Mouse (Mus musculus) embryonic fibroblast, embryonic 13.5 days (primary cell): ENCODE data around the gene Opn3.

ENCODE experiments used
- CTCF ChIP-seq: IDR thresholded peaks from 2 replicates; pipeline ENCODE4 v1.5.1; 2011; ENCODE audit warnings: mild to moderate bottlenecking, control low read depth, low read length, moderate library complexity, borderline replicate concordance; ENCODE audit not compliant: insufficient read depth
- POLR2A ChIP-seq: IDR thresholded peaks from 2 replicates; pipeline ENCODE4 v1.6.1; 2011; ENCODE audit warnings: low read depth, mild to moderate bottlenecking, control low read depth, low read length, moderate library complexity

DNA sequence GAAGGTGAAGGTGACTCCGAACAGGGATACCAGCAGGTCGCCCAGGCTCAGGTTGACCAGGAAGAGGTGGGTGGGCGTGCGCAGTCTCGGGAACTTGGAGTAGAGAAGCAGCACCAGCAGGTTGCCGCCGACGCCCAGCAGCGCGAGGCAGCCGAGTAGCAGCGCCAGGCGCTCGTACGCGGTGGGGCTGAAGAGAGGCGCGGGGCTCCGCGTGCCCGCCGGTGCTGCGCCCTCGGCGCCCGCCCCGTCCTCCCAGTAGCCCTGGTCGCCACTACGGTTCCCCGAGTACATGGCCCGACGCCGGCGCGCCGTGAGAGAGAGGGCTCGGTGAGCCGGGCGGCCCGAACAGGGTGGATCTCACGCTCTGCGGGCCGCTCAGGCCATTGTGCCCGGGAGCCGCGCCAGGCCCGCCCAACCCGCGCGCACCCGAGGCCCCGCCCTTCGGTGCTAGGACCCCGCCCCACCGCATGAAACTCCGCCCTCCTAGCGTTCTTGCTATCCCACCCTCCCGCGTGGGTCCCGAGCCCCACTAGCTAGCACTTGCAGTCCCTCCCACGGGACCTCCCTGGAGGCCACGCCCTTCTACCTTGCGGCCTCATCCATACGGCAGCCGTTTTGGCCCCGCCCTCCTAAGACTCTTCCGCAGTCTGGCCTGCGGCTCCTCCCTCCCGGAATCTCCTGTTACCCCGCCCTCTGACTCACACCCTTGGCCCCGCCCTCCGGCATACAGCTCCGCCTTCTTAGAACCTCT lies at the start of gene Opn3, which contains the start of gene Chml:
- TF ChIP-seq CTCF (no peak), POLR2A (peak; percentile 90)
